Mouse (Mus musculus) cerebellum, adult 2 months (tissue): ENCODE data around the gene Dot1l. TPM values are rescaled to one million over a fixed set of nuclear protein-coding genes. Genes with fewer than 3 reads are reported as not detected.

Source experiments
- DNase-seq, 2 experiments: peaks; one replicate each; pipeline ENCODE4 v3.0.0; 2021
- H3K27ac ChIP-seq: fragments of 200-500 bp; 2 replicates; pipeline ENCODE4 v1.5.1; 2012; ENCODE audit warnings: low read length, control low read depth, inconsistent platforms; ENCODE audit not compliant: insufficient read depth
- H3K27me3 ChIP-seq: fragments of 200-500 bp; 2 replicates; pipeline ENCODE4 v1.6.1; 2012; ENCODE audit warnings: inconsistent platforms, mild to moderate bottlenecking, low read length, moderate library complexity; ENCODE audit not compliant: control insufficient read depth, insufficient read depth
- H3K4me1 ChIP-seq: fragments of 200-500 bp; 2 replicates; pipeline ENCODE4 v1.6.1; 2011; ENCODE audit warnings: low read length; ENCODE audit not compliant: control insufficient read depth, insufficient read depth
- H3K4me3 ChIP-seq: fragments of 200-500 bp; replicated peaks from 2 replicates; pipeline ENCODE3; 2011; ENCODE audit warnings: mild to moderate bottlenecking, low read depth, low read length, control low read depth; ENCODE audit not compliant: insufficient read depth
- CTCF ChIP-seq: fragments of 200-500 bp; IDR thresholded peaks from 2 replicates; pipeline ENCODE4 v1.5.1; 2011; ENCODE audit warnings: low read depth, mild to moderate bottlenecking, control low read depth, low read length, moderate library complexity, borderline replicate concordance; ENCODE audit not compliant: insufficient read depth
- POLR2A ChIP-seq: fragments of 200-500 bp; IDR thresholded peaks from 2 replicates; pipeline ENCODE4 v1.6.1; 2011; ENCODE audit warnings: low read length, control low read depth, borderline replicate concordance; ENCODE audit not compliant: insufficient read depth
- WGBS: fragments of 180-500 bp; shearing (Covaris S2); methylation state at CpG from one replicate; pipeline ENCODE4 v1.1.7; 2018; 5-methylcytosine and 5-hydroxymethylcytosine counted together
- polyA plus RNA-seq: library from polyadenylated mRNA; depleted of rRNA; stranded (reverse); fragments of >200 nt; gene quantifications from 2 replicates; pipeline ENCODE4 v1.2.3, GENCODE M21; 2012

The Dot1l gene
- polyA plus RNA-seq, 1 experiment, result 101 TPM

GRCm38 (mm10) chr10:80738657-80739056 is 16.3 kb upstream of the Dot1l start:
- Histone ChIP-seq H3K27ac (no peak overlapping the region), H3K27me3 (no peaks in the 10 kb centered on the region), H3K4me3 (no peak overlapping the region), H3K4me1 (peaks cover 40% of the 10 kb centered on the region)
- TF ChIP-seq CTCF (no peak), POLR2A (no peak)
- no peak for DNase-seq
- WGBS, result 31% methylated on average over 1 of the region's 1 CpGs

GRCm38 (mm10) chr10:80741146-80741545 is 13.9 kb upstream of the Dot1l start:
- Histone ChIP-seq H3K4me1 (peaks cover 21% of the 10 kb centered on the region; the same call in 1 of the 2 replicates), H3K27me3 (no peaks in the 10 kb centered on the region), H3K4me3 (peak overlapping the region; percentile 89), H3K27ac (peak overlapping the region; percentile 49; the same call in 1 of the 2 replicates)
- peak; percentile 51 to 53 for DNase-seq
- WGBS, result 5% methylated on average over 5 of the region's 5 CpGs
- TF ChIP-seq CTCF (no peak), POLR2A (no peak)

- H3K27ac ChIP-seq, result peak overlapping the region; percentile 49
- no peaks in the 10 kb centered on the region for H3K27me3 ChIP-seq
- peak overlapping the region; percentile 89 for H3K4me3 ChIP-seq
- TF ChIP-seq POLR2A, result no peak
- TF ChIP-seq CTCF, result no peak
- WGBS, result under 1% methylated on average over 46 of the region's 46 CpGs
- no peak for DNase-seq
- peaks cover 20% of the 10 kb centered on the region; the same call in 1 of the 2 replicates for H3K4me1 ChIP-seq
These were observed 13.3 kb upstream of the Dot1l start for GRCm38 (mm10) chr10:80741634-80742179.

GRCm38 (mm10) chr10:80742180-80742978 is 12.6 kb upstream of the Dot1l start, which contains the start of gene Ap3d1:
TSS of gene Ap3d1 (minus strand) at chr10:80742264.
- Histone ChIP-seq H3K4me3 (peak within 1 kb of the TSS; percentile 89), H3K27ac (peak within 1 kb of the TSS; percentile 49), H3K27me3 (no peaks in the 10 kb centered on the region), H3K4me1 (peaks cover 16% of the 10 kb centered on the region; the same call in 1 of the 2 replicates)
- peak; percentile 96 to 99 for DNase-seq
- no peak for TF ChIP-seq CTCF
- peak; percentile 66; the same call in 1 of the 2 replicates for TF ChIP-seq POLR2A
- 1% methylated on average over 25 of the region's 25 CpGs for WGBS

- no peak for DNase-seq
- 60% methylated on average over 5 of the region's 5 CpGs for WGBS
- Histone ChIP-seq H3K4me3 (no peak overlapping the region), H3K27ac (no peak overlapping the region), H3K27me3 (no peaks in the 10 kb centered on the region), H3K4me1 (peaks cover 11% of the 10 kb centered on the region; the same call in 1 of the 2 replicates)
- TF ChIP-seq CTCF, result no peak
- no peak for TF ChIP-seq POLR2A
These were observed 10.7 kb upstream of the Dot1l start for GRCm38 (mm10) chr10:80744262-80744661.

GRCm38 (mm10) chr10:80747410-80747809 is 7.6 kb upstream of the Dot1l start:
- DNase-seq, result peak; percentile 85 to 89

GRCm38 (mm10) chr10:80748609-80749008 is 6.4 kb upstream of the Dot1l start:
- TF ChIP-seq CTCF (no peak), POLR2A (no peak)
- DNase-seq, result no peak
- WGBS, result 51% methylated on average over 6 of the region's 6 CpGs
- H3K4me3 ChIP-seq, result no peak overlapping the region
- H3K27ac ChIP-seq, result no peak overlapping the region
- no peaks in the 10 kb centered on the region for H3K27me3 ChIP-seq
- peaks cover 6% of the 10 kb centered on the region; the same call in 1 of the 2 replicates for H3K4me1 ChIP-seq

More at GRCm38 (mm10) chr10:80747410-80747809, 7.6 kb upstream of the Dot1l start:
- H3K4me1 ChIP-seq, result peaks cover 6% of the 10 kb centered on the region; the same call in 1 of the 2 replicates
- no peak overlapping the region for H3K27ac ChIP-seq
- no peak overlapping the region for H3K4me3 ChIP-seq
- no peaks in the 10 kb centered on the region for H3K27me3 ChIP-seq
- 10% methylated on average over 3 of the region's 3 CpGs for WGBS
- no peak for TF ChIP-seq POLR2A
- peak; percentile 99 for TF ChIP-seq CTCF

GRCm38 (mm10) chr10:80751188-80751832 is 3.7 kb upstream of the Dot1l start:
- Histone ChIP-seq H3K27ac (peak overlapping the region; percentile 63), H3K4me3 (peak overlapping the region; percentile 30), H3K27me3 (no peaks in the 10 kb centered on the region), H3K4me1 (peaks cover 8% of the 10 kb centered on the region; the same call in 1 of the 2 replicates)
- DNase-seq, result peak; percentile 72 to 88
- TF ChIP-seq CTCF (peak; percentile 65), POLR2A (no peak)
- 6% methylated on average over 16 of the region's 16 CpGs for WGBS
